Mouse (Mus musculus) mouse embryonic stem cell (cell line): ENCODE results near the gene Arf3.

Experiments used
- in situ Hi-C, 2 experiments: fragments of 300-500 bp; cut with MboI; formaldehyde crosslinking; loops; 1 replicate in 1 of 2; 3 replicates in 1 of 2; pipeline ENCODE4 v1.14.3; 2019 to 2020; ENCODE audit warnings: low sequenced_read_pairs in 2 of 2, low pct_unique_long_range_greater_than_20kb in 1 of 2, mixed read lengths in 1 of 2; ENCODE audit not compliant: unreplicated experiment in 1 of 2

Arf3 gene

DNA sequence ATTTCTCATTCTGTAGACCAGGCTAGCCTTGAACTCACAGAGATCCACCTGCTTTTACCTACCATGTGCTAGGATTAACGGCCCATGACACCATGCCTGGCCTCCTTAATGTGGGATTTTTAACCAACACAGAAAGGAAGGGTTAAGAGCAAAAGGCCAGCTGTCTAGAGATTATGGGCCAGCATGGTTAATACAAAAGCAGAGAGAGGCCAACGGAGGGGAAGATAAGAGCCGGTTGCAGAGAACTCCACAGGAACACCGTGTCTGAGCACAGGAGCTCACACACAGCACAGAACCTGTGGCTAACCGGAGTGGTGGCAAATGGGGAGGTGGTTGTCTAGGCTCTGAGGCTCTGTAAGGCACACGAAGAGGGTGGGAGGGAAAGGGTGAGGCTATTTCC lies 29.6 kb downstream of the Arf3 start:
- in situ Hi-C loops = no loop called here

- in situ Hi-C loops = no loop called here
Measured at GRCm38 (mm10) chr15:98732006-98732531, 30.9 kb downstream of the Arf3 start.

- in situ Hi-C loops = no loop called here
Measured at GRCm38 (mm10) chr15:98730790-98731189, 32.2 kb downstream of the Arf3 start.

DNA sequence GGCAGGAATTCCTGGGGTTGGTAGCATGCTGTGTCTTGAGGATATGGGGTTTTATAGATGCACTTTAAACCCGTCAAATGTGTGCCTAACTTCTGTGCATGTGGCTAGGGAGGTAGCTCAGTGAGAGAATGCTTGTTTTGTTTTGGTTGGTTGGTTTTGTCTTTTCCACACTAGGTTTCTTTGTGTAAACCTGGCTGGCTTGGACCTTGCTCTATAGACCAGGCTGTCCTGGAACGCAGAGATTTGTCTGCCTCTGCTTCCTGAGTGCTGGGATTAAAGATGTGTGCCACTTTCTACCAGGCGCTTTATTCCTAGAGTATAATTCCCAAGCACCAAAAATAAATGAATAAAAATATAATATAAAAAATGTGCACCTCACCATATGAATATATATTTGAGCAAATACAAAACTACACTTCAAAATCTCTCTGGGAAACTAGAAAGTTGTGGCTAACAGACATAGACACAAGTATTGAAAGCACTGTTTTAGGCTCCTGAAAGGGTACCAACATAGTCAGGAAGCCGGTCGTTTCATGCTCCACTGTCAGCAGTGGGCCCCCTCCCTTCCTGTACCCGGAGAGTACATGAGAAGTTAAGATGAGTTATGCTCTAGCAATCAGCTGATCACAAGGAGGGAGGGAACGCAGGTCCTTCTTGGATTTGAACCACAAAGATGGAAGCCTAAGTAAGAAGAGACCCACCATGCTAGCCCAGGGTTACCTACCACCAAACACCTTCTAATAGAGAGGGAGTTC lies 33.0 kb downstream of the Arf3 start:
- in situ Hi-C loops = no loop called here

DNA sequence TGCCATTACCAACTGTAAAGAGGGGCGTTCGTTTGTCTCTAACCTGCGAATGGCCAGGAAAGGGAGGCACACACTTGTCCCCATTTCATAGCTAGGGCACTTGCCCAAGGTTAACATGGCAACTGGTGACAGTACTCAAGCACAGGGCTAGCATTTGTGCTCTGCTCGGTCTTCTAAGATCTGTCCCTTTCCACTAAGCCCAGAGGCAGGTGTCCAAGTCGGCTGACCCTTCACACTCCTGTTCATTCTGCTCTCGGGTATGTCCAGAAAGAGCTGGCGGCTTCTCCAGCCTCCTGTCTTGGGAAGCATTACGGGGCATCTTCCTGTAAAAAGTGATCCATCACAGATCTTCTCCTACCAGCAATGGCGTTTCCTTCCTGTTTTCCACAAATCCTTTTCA lies 34.6 kb downstream of the Arf3 start:
- in situ Hi-C loops = no loop called here

DNA sequence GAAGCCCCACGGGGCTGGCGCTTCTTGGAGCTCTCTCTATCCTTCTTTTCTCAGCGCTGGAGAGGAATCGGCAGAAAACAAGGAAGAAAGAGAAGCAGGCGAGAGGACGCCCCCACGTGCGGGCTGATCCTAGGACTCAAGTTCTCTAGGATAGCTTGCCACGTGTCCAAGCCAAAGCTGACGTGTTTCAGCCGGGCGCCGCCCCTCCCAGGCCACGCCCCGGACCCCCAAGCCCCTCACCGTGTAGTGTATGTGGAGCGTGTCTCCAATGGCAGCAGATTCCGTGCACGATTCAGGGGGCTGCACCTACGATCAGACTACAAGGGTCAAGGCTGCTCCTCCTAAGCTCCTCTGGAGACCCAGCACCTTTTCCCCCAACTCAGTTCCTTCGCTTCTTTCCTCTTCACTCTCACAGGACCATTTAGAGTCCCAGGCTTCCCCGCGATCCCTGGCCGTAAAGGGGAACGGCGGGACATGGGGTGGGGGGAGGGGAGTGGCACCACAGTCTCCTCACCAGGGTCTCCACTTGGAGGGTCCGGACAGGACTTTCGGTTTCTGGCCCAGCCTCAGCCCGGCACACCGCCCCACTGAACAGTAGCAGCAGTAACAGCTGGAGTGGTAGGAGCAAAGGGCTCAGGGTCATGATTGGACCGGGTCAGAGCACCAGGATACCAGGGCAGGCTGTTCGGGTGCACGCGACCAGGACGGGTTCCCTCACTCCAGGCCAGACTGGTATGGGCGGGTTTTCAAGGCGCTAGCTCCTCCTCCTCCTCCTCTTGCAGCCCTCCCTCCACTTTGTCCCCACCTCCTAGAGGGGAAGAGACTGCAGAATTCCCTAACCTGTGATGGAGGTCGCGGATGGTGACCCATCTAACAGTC lies 35.3 kb downstream of the Arf3 start, which contains the start of gene Fkbp11:
Gene Fkbp11 (minus strand): TSS at position 756 of the 879 bp plus-strand sequence.
- in situ Hi-C loops = no loop called here

DNA sequence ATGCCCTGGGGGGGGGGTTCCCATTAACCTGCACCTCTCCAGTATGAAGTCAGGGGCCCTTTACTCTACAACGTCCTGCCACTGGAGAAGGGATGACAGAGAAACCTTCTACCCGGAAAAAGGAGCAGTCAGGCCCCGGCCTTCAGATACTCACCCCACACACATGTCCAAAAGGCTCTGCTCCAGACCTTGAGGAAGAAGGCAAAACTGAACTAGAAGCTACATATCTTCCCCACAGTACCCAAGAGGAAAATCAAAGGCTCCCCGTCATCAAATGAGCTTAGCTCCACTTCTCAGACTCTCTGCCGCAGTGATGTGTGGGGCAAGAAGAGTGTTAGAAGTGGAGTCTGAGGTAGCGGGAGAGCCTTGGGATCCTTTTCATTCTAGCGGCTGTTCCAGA lies 36.3 kb downstream of the Arf3 start:
- in situ Hi-C loops = no loop called here

DNA sequence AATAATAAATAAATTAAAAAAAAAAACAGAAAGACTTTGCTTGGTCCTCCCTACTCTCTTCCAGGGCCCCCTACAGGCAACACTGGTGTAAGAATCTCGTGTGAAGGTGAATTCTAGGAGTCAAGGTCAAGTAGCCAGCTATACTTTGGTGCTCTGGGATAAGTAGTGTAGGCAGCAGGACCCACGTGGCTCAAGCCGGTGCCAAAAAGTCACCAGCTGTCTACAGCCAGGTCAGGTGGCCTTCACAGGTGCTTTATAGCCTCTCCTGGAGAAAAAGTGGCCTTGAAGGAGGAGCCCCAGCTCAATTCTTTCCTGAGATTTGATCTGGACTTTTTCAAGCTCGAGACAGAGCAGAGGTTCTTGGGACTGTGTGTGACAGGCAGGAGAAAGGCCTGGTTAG lies 36.9 kb downstream of the Arf3 start:
- in situ Hi-C loops = no loop called here

DNA sequence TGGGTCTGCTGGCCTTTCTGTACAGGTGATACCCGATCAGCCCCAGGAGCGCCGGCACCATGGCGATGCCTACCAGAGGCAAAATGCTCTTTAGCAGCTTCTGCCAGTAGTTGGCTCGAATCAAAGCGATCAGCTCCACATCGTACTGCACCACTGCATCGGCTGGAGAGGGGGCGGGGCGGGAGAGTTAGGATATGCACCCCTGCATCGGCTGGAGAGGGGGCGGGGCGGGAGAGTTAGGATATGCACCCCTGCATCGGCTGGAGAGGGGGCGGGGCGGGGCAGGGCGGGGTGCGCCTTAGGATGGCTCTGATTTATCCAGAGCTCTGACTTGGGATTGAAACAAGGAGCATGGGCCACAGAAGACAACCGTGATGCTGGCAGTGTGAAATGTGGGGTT lies 38.6 kb downstream of the Arf3 start:
- in situ Hi-C loops = no loop called here

DNA sequence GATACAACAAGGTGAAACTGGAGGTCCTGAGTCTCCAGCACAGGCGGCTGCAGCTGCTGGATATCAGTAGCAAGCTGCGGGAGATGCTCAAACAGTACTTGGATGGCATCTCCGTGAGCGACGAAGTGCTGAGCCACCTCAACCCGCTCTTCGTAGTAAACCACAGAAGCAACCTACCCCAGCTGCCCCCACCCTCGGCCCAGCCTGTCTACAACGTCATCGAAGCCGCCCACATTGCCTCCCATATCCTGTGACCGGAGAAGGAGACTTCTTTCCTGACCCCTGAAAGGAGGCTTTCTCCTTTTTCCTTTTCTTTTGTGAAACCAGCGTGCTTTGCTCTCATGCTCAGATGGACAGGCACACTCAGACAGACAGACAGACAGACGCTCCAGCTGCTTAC lies 40.2 kb downstream of the Arf3 start:
- in situ Hi-C loops = no loop called here

GRCm38 (mm10) chr15:98722191-98722590 lies 40.8 kb downstream of the Arf3 start:
- in situ Hi-C loops = no loop called here

DNA sequence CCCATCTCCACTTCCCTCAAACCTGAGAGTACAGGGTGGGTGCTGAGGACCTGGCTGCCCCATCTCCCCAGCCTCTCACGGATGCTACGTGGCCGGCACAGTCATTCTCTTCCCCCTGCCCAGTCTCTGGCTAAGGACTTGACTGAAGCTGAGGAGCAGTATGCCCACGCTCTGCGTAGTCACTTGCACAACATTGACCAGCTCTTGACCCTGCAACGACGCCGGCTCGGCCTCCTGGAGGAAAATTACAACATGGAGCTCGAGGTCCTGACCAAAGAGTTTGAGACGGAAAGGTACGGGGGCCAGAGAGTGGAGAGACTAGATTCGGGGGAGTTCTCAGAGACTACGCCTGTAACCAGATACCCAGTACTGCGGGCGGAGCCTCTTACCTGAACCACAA lies 45.7 kb downstream of the Arf3 start:
- in situ Hi-C loops = no loop called here

DNA sequence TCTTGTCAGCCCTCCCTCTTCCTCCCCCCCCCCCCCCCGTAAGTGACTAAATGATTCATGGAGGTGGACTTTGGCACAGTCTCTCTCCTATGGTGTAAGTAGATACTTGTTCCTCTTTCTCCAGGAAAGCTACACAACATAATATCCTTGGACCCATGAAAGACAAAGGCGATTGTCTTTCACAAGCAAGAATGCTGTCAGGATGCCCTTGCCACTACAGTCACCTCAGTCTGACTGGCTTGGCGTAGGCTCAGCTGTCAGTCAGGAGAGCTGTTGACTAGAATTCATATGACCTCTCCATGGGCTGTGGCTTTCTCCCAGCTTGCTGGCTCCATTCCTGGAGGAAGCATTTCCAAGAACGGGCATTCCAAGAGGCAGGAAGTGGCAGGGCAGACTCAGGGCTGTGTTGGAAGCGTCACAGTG lies 48.8 kb downstream of the Arf3 start:
- in situ Hi-C loops = no loop called here

DNA sequence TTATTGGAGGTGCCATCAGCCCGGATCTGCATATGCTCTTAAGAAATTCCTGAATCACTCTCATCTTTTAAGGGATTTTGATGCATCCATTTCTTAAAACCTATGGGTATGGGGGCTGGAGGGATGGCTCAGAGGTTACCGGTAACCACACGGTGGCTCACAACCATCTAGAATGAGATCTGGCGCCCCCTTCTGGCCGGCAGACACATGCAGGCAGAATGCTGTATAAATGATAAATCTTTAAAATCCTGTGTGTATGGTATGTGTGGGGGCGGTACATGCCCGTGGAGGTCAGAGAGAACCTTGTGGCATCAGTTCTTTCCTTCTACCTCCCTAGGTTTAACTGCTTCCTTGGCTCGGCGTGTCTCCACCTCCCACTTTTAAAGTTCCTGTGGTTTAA lies 52.6 kb downstream of the Arf3 start:
- in situ Hi-C loops = no loop called here

DNA sequence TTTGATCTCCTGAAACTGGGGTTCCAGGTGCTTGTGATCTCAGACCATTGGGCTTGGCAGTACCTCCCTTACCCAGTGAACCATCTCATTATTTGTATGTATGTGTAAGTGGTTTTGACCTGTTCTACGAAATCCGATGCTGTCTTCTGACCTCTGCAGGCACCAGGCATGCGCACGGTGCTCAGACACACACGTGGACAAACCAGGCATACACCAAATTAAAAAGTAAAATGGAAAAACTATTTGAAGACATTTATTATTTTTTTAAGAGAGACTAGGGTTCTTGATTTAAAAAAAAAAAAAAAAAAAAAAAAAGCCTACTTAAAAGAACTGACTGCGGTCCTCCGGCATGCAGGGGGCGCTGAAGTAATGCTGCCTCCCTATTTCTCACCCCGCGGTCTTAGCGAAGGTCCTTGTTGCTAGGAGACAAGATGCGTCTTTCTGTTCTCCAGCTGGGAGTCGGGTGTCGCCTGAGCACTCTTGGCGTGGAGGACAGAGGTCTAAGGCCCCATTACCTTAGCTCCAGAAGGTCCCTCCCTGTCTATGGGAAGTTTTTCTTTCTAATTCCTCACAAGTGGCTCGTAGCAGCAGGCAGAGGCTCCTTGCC lies 55.1 kb downstream of the Arf3 start, which contains the start of gene Ccdc65:
Gene Ccdc65 (plus strand): TSS at position 442 of the 607 bp plus-strand sequence.
- in situ Hi-C loops = no loop called here

- in situ Hi-C loops = no loop called here
Measured at GRCm38 (mm10) chr15:98704312-98704711, 58.7 kb downstream of the Arf3 start.

- in situ Hi-C loops = no loop called here
Measured at GRCm38 (mm10) chr15:98699190-98700105, 63.6 kb downstream of the Arf3 start.

- in situ Hi-C loops = no loop called here
Measured at GRCm38 (mm10) chr15:98696216-98696615, 66.8 kb downstream of the Arf3 start.
